Mouse (Mus musculus) right cerebral cortex, adult 18-20 months (tissue): ENCODE data around the gene Nrn1.

ENCODE experiments used
- DNase-seq: peaks from one replicate; pipeline ENCODE4 v3.0.0; 2022; ENCODE audit warnings: mixed read lengths

Nrn1 gene

GRCm38 (mm10) chr13:36734731-36735571, at the start of gene Nrn1:
Gene Nrn1, minus strand, starts transcription at chr13:36735131.
- peak; percentile 60 for DNase-seq

- DNase-seq = no peak
These were observed 44.7 kb upstream of the Nrn1 start for GRCm38 (mm10) chr13:36779626-36780025.

GRCm38 (mm10) chr13:36766801-36767200, 31.9 kb upstream of the Nrn1 start:
- no peak for DNase-seq

GRCm38 (mm10) chr13:36751861-36752260, 16.9 kb upstream of the Nrn1 start:
- no peak for DNase-seq

- DNase-seq = no peak
These were observed 15.1 kb upstream of the Nrn1 start for GRCm38 (mm10) chr13:36750056-36750455.

- no peak for DNase-seq
These were observed 1.7 kb upstream of the Nrn1 start for GRCm38 (mm10) chr13:36736619-36736996.

- DNase-seq = peak; percentile 77
These were observed 1.1 kb upstream of the Nrn1 start for GRCm38 (mm10) chr13:36735901-36736618.

- DNase-seq = peak; percentile 61
These were observed 791 bp downstream of the Nrn1 start for GRCm38 (mm10) chr13:36733989-36734690.

GRCm38 (mm10) chr13:36733566-36733965, 1.4 kb downstream of the Nrn1 start:
- peak; percentile 26 for DNase-seq

GRCm38 (mm10) chr13:36732891-36733490, 1.9 kb downstream of the Nrn1 start:
- DNase-seq = no peak

- peak; percentile 24 for DNase-seq
These were observed 2.9 kb downstream of the Nrn1 start for GRCm38 (mm10) chr13:36731931-36732461.

GRCm38 (mm10) chr13:36731016-36731930, 3.7 kb downstream of the Nrn1 start:
- DNase-seq = peak; percentile 57

- DNase-seq = peak; percentile 59
These were observed 4.6 kb downstream of the Nrn1 start for GRCm38 (mm10) chr13:36730341-36730761.

GRCm38 (mm10) chr13:36729731-36730340, 5.1 kb downstream of the Nrn1 start:
- DNase-seq = no peak

GRCm38 (mm10) chr13:36728509-36728908, 6.4 kb downstream of the Nrn1 start:
- DNase-seq = no peak

- no peak for DNase-seq
These were observed 7.0 kb downstream of the Nrn1 start for GRCm38 (mm10) chr13:36727779-36728470.

GRCm38 (mm10) chr13:36726951-36727778, 7.8 kb downstream of the Nrn1 start:
- peak; percentile 79 for DNase-seq

GRCm38 (mm10) chr13:36726551-36726950, 8.4 kb downstream of the Nrn1 start:
- DNase-seq = peak; percentile 29

GRCm38 (mm10) chr13:36725881-36726280, 9.1 kb downstream of the Nrn1 start:
- no peak for DNase-seq
